Mouse (Mus musculus) midbrain, postnatal 0 days (tissue): ENCODE measurements around the gene Gm36028. TPM values are rescaled to one million over a fixed set of nuclear protein-coding genes. Genes with fewer than 3 reads are reported as not detected.

ENCODE experiments used
- ATAC-seq: fragments of 200-750 bp; cut with Nextera tagmentation; 2 replicates; pipeline ENCODE4 v1.8.0; 2017; ENCODE audit warnings: moderate number of reproducible peaks, mild to moderate bottlenecking, moderate TSS enrichment, moderate library complexity; ENCODE audit not compliant: low FRiP score
- DNase-seq: peaks from one replicate; pipeline ENCODE4 v3.0.0-alpha.2; 2015; ENCODE audit warnings: low spot score
- H3K27ac ChIP-seq: fragments of 300-500 bp; sonication (generic); 2 replicates; pipeline ENCODE4 v1.5.1; 2014; ENCODE audit warnings: low read depth, mild to moderate bottlenecking, low read length, mixed read lengths
- H3K27me3 ChIP-seq: fragments of 300-500 bp; sonication (generic); 2 replicates; pipeline ENCODE4 v1.6.1; 2014; ENCODE audit warnings: low read length, control low read depth, mixed read lengths; ENCODE audit not compliant: insufficient read depth
- H3K36me3 ChIP-seq: fragments of 300-500 bp; sonication (generic); 2 replicates; pipeline ENCODE4 v1.6.1; 2014; ENCODE audit warnings: low read length, control low read depth, mixed read lengths; ENCODE audit not compliant: insufficient read depth
- H3K4me1 ChIP-seq: fragments of 300-500 bp; sonication (generic); 2 replicates; pipeline ENCODE4 v1.6.1; 2014; ENCODE audit warnings: mild to moderate bottlenecking, control low read depth, antibody characterized with exemption, low read length, mixed read lengths; ENCODE audit not compliant: insufficient read depth
- H3K4me2 ChIP-seq: fragments of 300-500 bp; sonication (generic); 2 replicates; pipeline ENCODE4 v1.6.1; 2014; ENCODE audit warnings: low read depth, mild to moderate bottlenecking, low read length, mixed read lengths; ENCODE audit not compliant: poor library complexity, severe bottlenecking
- H3K4me3 ChIP-seq: fragments of 300-500 bp; sonication (generic); 2 replicates; pipeline ENCODE4 v1.5.1; 2014; ENCODE audit warnings: low read depth, mild to moderate bottlenecking, low read length, moderate library complexity
- H3K9ac ChIP-seq: fragments of 300-500 bp; sonication (generic); replicated peaks from 2 replicates; pipeline ENCODE4 v1.6.1; 2014; ENCODE audit warnings: mild to moderate bottlenecking, low read length, moderate library complexity, mixed read lengths; ENCODE audit not compliant: poor library complexity, severe bottlenecking
- H3K9me3 ChIP-seq: fragments of 300-500 bp; sonication (generic); 2 replicates; pipeline ENCODE4 v1.6.1; 2016; ENCODE audit warnings: low read length, control low read depth
- CTCF ChIP-seq: IDR thresholded peaks from 2 replicates; pipeline ENCODE4 v1.5.1; 2016; ENCODE audit warnings: antibody characterized with exemption, mild to moderate bottlenecking
- WGBS: fragments of 180-500 bp; shearing (Covaris S2); extraction: QIAGEN DNeasy Blood & Tissue Kit; methylation state at CpG from one replicate; pipeline ENCODE4 v1.1.7; 2014; 5-methylcytosine and 5-hydroxymethylcytosine counted together
- polyA plus RNA-seq: library from polyadenylated mRNA; unstranded; fragments of >200 nt; fragmentation: Nextera tagmentation; extraction: Ambion mirVana; gene quantifications from 2 replicates; pipeline ENCODE4 v1.2.1, GENCODE M21; 2015
- total RNA-seq: library from RNA; depleted of rRNA; stranded (reverse); fragments of >200 nt; gene quantifications from 2 replicates; pipeline ENCODE4 v1.2.3, GENCODE M21; 2014; rRNA removed

The Gm36028 gene
- not detected in 2 replicates for total RNA-seq
- polyA plus RNA-seq, result 0.19 TPM in 1 of 2 replicates, not detected in the other

- Histone ChIP-seq H3K27ac (no peak within 1 kb of the TSS), H3K9me3 (no peaks in the 10 kb centered on the region), H3K27me3 (no peaks in the 10 kb centered on the region), H3K4me1 (no peaks in the 10 kb centered on the region), H3K4me3 (no peak within 1 kb of the TSS), H3K4me2 (no peak within 1 kb of the TSS), H3K36me3 (no peaks in the 10 kb centered on the region), H3K9ac (no peak within 1 kb of the TSS)
- 86% methylated on average over 7 of the region's 7 CpGs for WGBS
- TF ChIP-seq CTCF, result no peak
- ATAC-seq (no peak), DNase-seq (no peak)
Measured at GRCm38 (mm10) chr16:37861029-37861428, at the start of gene Gm36028. Gene Gm36028, minus strand, starts transcription at chr16:37861146.

- H3K4me1 ChIP-seq, result no peaks in the 10 kb centered on the region
- ATAC-seq (no peak), DNase-seq (peak; percentile 15)
- no peak overlapping the region for H3K4me3 ChIP-seq
- H3K4me2 ChIP-seq, result no peak overlapping the region
- H3K27ac ChIP-seq, result no peak overlapping the region
- no peak for TF ChIP-seq CTCF
- no peaks in the 10 kb centered on the region for H3K36me3 ChIP-seq
- no peaks in the 10 kb centered on the region for H3K27me3 ChIP-seq
- H3K9ac ChIP-seq, result no peak overlapping the region
- WGBS, result 83% methylated on average over 3 of the region's 3 CpGs
- H3K9me3 ChIP-seq, result no peaks in the 10 kb centered on the region
Measured at GRCm38 (mm10) chr16:37906456-37906855, 45.5 kb upstream of the Gm36028 start.

GRCm38 (mm10) chr16:37901318-37901717 lies 40.4 kb upstream of the Gm36028 start:
- Histone ChIP-seq H3K27me3 (no peaks in the 10 kb centered on the region), H3K27ac (no peak overlapping the region), H3K4me3 (no peak overlapping the region), H3K9ac (no peak overlapping the region), H3K4me1 (no peaks in the 10 kb centered on the region), H3K4me2 (no peak overlapping the region), H3K36me3 (no peaks in the 10 kb centered on the region), H3K9me3 (no peaks in the 10 kb centered on the region)
- DNase-seq (no peak), ATAC-seq (no peak)
- 42% methylated on average over 11 of the region's 11 CpGs for WGBS
- no peak for TF ChIP-seq CTCF

- no peak for TF ChIP-seq CTCF
- no peak for ATAC-seq
- Histone ChIP-seq H3K4me1 (no peaks in the 10 kb centered on the region), H3K9ac (no peak overlapping the region), H3K36me3 (no peaks in the 10 kb centered on the region), H3K4me3 (no peak overlapping the region), H3K4me2 (no peak overlapping the region), H3K9me3 (no peaks in the 10 kb centered on the region), H3K27me3 (no peaks in the 10 kb centered on the region), H3K27ac (no peak overlapping the region)
- peak; percentile 60 for DNase-seq
- 36% methylated on average over 2 of the region's 2 CpGs for WGBS
Measured at GRCm38 (mm10) chr16:37899357-37899756, 38.4 kb upstream of the Gm36028 start.

GRCm38 (mm10) chr16:37898790-37899189 lies 37.8 kb upstream of the Gm36028 start:
- H3K9me3 ChIP-seq, result no peaks in the 10 kb centered on the region
- H3K27me3 ChIP-seq, result no peaks in the 10 kb centered on the region
- no peaks in the 10 kb centered on the region for H3K4me1 ChIP-seq
- no peak for DNase-seq
- no peak for TF ChIP-seq CTCF
- H3K36me3 ChIP-seq, result no peaks in the 10 kb centered on the region
- no peak for ATAC-seq
- no peak overlapping the region for H3K4me3 ChIP-seq
- H3K27ac ChIP-seq, result no peak overlapping the region
- whole genome bisulfite sequencing, result 87% methylated on average over 5 of the region's 5 CpGs
- no peak overlapping the region for H3K9ac ChIP-seq
- no peak overlapping the region for H3K4me2 ChIP-seq

GRCm38 (mm10) chr16:37893942-37894341 lies 33.0 kb upstream of the Gm36028 start:
- no peaks in the 10 kb centered on the region for H3K9me3 ChIP-seq
- H3K27ac ChIP-seq, result no peak overlapping the region
- TF ChIP-seq CTCF, result no peak
- ATAC-seq (no peak), DNase-seq (no peak)
- no peaks in the 10 kb centered on the region for H3K36me3 ChIP-seq
- no peak overlapping the region for H3K4me3 ChIP-seq
- WGBS, result 92% methylated on average over 2 of the region's 2 CpGs
- no peaks in the 10 kb centered on the region for H3K4me1 ChIP-seq
- no peaks in the 10 kb centered on the region for H3K27me3 ChIP-seq
- H3K9ac ChIP-seq, result no peak overlapping the region
- no peak overlapping the region for H3K4me2 ChIP-seq
